Mouse (Mus musculus) right cerebral cortex, postnatal 36 days (tissue): ENCODE measurements around the gene Zfp991.
"Not testable (repeated sequence)": the region's sequence is repeated elsewhere in the genome, so short reads cannot be mapped to it uniquely, and the experiment has no call there.

ENCODE experiments used
- DNase-seq, 2 experiments: peaks; one replicate each; pipeline ENCODE4 v3.0.0; 2022; ENCODE audit warnings: low spot score in 2 of 2, mixed read lengths in 1 of 2

The Zfp991 gene

GRCm38 (mm10) chr4:147181969-147182705, 50.3 kb downstream of the Zfp991 start:
- DNase-seq = not testable (repeated sequence)

DNA sequence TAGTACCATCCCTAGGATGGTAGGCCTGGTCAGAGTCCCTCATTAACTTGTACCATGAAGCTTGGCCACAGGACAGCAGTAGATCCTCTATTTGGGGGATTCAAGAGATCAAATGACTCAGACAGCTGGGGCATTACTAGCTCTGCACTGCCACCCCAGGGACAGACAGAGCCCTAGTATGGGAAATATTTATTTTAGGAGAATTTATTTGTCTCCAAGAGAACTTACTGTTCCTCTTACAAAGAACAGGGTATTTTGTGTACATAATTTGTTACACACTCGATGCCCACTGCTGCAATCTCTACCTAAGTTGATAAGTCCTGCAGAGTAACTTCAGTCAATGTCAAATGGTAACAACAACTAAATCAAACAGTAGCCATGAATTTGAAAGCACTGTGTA, 55.0 kb downstream of the Zfp991 start:
- DNase-seq = not testable (repeated sequence)

GRCm38 (mm10) chr4:147187283-147187965, 55.6 kb downstream of the Zfp991 start:
- DNase-seq = not testable (repeated sequence)

DNA sequence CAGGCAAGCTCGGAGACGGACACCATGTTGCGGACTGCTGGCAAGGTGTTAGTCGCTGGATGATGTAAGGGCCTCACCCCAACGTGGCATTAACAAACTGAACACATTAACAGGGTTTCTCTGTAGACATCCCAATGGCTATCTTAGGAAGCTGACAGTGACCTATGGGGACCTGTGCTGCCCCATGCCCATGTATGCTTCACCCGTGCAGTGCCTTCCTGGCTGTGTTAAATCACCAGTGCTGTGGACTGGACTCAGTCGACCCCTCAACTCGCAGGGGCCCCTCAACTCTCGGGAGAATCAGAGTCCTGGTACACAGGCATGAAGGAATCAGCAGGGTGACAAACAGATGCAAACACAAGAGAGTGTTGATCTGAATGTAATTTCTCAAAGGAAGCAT, 63.3 kb downstream of the Zfp991 start:
- DNase-seq = not testable (repeated sequence)

DNA sequence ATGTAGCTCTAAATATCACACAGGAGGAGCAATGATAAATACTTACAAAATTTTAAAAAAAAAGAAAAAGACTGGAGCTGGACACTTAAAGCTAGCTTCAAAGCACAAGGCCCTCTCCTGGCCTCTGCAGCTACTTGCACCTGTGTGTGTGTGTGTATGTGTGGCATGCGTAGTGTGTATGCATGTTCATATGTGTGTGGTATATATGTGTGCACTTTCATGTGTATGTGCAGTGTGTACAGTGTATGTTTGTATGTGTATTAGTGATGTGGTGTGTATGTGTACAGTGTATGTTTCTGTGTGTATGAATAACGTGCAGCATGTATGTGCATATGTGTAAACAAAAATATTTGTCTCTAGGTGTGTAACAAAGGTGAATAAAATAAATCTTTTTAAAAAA, 65.4 kb downstream of the Zfp991 start:
- DNase-seq = not testable (repeated sequence)

DNA sequence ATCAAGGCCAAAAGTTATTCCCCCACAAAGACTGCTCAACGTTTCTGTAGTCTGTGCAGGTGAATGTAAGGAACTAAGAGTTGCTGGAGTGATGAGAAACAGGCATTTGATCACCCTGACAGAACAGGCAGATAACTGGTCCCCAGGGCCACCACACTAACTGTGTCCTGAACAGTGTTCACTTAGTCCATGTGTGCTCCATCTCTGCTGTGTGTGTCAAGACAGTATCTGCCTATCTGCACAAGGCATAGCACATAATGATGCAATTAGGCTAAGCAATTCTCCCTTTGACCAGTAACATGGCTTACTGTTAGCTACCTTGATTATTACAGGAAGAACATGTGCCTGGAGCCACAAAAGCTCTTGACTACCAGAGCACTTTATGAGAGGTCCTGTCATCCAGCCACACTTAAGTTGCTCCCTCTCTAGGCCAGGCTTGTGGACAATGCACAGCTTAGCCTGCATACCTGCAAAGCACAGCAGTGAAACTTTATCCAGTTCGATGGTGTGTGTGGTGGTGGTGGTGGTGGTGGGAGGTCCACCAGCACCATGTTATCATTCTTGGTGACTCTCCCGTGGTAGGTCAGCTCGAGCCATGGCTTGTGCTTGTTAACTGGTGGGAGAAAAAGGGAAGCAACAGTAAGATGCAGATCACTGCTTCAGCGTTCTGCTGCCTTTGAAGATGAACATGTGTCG, 67.4 kb downstream of the Zfp991 start:
- DNase-seq = not testable (repeated sequence)

GRCm38 (mm10) chr4:147201920-147202660, 70.3 kb downstream of the Zfp991 start:
- not testable (repeated sequence) for DNase-seq

- not testable (repeated sequence) for DNase-seq
These were observed 80.5 kb downstream of the Zfp991 start for GRCm38 (mm10) chr4:147212182-147212928.

DNA sequence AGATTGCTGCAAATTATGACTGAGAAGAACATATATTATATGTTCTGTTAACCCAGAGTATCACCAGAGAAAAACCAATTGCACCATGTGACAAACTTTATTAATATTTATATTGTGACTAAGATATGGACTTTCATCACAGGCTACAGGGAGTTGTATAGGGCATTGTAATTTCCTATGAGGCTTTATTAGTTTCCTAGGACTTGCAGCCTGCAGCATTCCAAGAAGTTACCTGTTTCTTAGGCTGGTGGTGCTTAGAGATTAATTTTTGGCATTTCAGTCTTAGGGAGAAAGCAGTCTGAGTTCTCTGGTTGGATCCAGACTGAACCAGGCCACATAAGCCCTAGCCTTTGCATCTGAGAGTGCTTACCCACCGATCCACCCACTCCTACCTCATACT, 82.4 kb downstream of the Zfp991 start:
- not testable (repeated sequence) for DNase-seq

DNA sequence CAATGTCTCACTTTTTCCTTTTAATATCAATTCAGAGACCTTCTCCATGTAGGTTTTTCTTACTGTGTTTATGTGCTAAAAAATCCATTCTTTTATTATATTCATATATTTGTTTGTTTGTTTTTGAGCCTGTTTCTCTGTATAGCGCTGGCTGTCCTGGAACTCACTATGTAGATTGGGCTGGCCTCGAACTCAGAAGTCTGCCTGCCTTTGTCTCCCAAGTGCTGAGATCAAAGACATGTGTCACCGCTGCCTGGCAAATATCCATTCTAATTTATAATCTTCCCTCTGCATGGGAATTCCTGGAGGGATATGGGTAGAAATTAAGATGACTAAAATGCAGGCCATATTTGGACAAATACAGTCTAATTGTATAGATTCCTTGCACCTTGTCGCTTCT, 85.8 kb downstream of the Zfp991 start:
- not testable (repeated sequence) for DNase-seq

DNA sequence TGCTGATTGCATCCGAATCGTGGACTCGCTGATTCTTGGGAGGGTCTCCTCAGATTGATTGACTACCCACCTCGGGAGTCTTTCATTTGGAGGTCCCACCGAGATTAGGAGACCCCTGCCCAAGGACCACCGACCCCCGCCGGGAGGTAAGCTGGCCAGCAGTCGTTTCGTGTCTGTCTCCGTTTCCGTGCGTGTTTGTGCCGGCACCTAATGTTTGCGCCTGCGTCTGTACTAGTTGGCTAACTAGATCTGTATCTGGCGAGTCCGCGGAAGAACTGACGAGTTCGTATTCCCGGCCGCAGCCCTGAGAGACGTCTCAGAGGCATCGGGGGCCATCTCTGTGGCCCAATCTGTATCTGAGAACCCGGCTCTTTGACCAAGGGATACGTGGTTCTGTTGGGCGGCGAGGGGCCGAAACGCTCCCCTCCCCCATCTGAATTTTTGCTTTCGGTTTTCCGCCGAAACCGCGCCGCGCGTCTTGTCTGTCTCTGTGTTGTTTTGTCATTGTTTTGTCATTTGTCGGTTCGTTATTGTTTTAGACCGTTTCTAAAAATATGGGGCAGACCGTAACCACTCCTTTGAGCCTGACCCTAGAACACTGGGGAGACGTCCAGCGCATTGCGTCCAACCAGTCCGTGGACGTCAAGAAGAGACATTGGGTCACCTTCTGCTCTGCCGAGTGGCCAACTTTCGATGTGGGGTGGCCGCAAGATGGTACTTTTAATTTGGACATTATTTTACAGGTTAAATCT, 87.7 kb downstream of the Zfp991 start:
- not testable (repeated sequence) for DNase-seq

- not testable (repeated sequence) for DNase-seq
These were observed 88.4 kb downstream of the Zfp991 start for GRCm38 (mm10) chr4:147220226-147220625.

DNA sequence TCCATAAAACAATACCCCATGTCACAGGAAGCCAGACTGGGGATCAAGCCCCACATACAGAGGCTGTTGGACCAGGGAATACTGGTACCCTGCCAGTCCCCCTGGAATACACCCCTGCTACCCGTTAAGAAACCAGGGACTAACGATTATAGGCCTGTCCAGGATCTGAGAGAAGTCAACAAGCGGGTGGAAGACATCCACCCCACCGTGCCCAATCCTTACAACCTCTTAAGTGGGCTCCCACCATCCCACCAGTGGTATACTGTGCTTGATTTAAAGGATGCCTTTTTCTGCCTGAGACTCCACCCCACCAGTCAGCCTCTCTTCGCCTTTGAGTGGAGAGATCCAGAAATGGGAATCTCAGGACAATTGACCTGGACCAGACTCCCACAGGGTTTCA, 90.2 kb downstream of the Zfp991 start:
- not testable (repeated sequence) for DNase-seq

- DNase-seq = peak in 1 of 2 experiments; percentile 20
These were observed 92.1 kb downstream of the Zfp991 start for GRCm38 (mm10) chr4:147223778-147224435.

- not testable (repeated sequence) for DNase-seq
These were observed 93.8 kb downstream of the Zfp991 start for GRCm38 (mm10) chr4:147225616-147226015.

DNA sequence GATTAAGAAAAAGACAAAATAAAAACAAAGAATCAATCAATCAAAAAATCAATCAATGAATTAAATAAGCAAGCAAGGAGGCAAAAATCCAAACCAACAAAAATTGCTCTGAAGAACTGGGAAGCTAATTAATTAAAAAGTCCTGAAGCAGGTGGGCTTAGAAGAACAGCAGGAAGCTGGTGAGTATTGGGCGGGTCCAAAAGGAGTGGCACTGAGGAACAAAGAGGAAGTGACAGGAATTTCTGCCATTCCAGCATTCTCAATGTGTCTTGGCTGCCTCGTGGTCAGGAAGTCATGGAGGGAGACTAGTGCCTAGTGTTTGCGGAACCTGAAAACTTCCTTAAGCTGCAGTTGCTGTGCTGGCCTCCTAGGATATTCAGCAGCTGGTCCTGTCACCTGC, 98.2 kb downstream of the Zfp991 start:
- DNase-seq = not testable (repeated sequence)
